Mouse (Mus musculus): Measurements from ENCODE around the gene Cbx2. TPM values are rescaled to one million over a fixed set of nuclear protein-coding genes. Genes with fewer than 3 reads are reported as not detected.
A peak's percentile ranks its signal among the peaks of the same experiment; 100 is the strongest.

The Cbx2 gene
- polyA plus RNA-seq, 1 experiment from 2014 or later: 103 TPM

DNA sequence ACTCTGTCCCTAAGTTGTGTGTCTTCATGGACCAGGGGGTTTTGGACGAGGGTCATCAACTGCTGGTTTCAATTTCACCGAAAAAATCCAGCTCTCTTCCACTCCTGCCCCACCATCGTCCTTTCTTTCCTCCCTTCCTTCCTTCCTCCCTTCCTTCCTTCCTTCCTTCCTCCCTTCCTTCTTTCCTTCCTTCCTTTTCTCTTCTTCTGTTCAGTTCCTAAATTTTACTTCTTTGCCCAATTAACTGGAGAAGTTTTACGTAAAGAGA, 20.4 kb downstream of the Cbx2 start:
- WGBS: 0% methylated on average over 4 of the region's 4 CpGs
- H3K9me3 ChIP-seq (ENCODE audit: control insufficient read depth, low read length): no peaks in the 10 kb centered on the region
- no peaks in the 10 kb centered on the region for H3K36me3 ChIP-seq (ENCODE audit: control insufficient read depth, insufficient read depth, low read length)
- no peak overlapping the region for H3K27ac ChIP-seq (ENCODE audit: low read depth, low read length)
- no peak overlapping the region for H3K9ac ChIP-seq (ENCODE audit: low read length)
- no peak for ATAC-seq (replicated peaks; ENCODE audit: low FRiP score)
- no peak for DNase-seq (ENCODE audit: low spot score)
- H3K4me3 ChIP-seq (ENCODE audit: low read depth, low read length): no peak overlapping the region
- peaks cover 45% of the 10 kb centered on the region for H3K4me1 ChIP-seq (replicated peaks; ENCODE audit: control insufficient read depth, insufficient read depth, low read length)
- H3K27me3 ChIP-seq (ENCODE audit: control insufficient read depth, insufficient read depth, low read length): peaks cover 81% of the 10 kb centered on the region
- H3K4me2 ChIP-seq (ENCODE audit: low read depth, low read length, severe bottlenecking): no peak overlapping the region

DNA sequence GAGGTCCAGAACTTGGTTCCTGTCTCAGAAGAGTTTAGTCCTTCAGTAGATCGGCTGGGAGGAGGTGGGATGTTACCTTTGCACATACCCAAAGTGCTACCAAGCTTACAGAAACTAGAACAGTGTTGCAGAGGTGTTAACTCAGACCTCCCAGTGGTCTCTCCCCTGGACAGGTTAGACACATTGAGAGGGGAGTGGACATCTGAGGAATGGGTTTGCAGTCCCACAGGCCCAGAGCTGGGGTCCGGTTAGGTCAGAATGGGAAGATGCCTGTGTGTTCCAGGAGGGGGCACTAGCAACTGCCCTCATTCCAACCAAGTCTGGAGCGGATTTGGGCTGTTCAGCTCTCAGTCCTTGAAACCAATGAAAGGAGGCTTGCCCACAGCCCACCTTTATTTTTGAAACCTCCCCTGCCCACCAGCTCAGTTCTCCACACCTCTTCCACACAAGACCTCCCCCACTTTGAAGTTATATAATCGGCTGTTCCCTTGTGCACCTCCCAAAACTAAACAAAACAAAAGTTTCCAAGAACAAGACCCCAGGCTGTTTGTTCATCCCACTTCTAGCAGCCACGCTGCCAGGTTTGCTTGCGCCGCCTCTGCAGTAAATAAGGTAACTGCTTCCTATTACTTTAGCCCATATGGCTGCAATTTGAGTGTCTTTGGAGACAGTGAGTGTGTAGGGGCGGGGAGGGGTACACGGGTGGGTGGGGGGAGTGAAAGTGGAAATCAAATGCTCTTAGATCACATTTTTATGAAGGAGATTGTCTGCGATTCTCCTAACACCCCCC, 21.2 kb downstream of the Cbx2 start:
- Histone ChIP-seq H3K9ac (ENCODE audit: low read length) (no peak overlapping the region), H3K9me3 (ENCODE audit: control insufficient read depth, low read length) (no peaks in the 10 kb centered on the region), H3K4me1 (replicated peaks; ENCODE audit: control insufficient read depth, insufficient read depth, low read length) (peaks cover 49% of the 10 kb centered on the region), H3K36me3 (ENCODE audit: control insufficient read depth, insufficient read depth, low read length) (no peaks in the 10 kb centered on the region), H3K4me2 (ENCODE audit: low read depth, low read length, severe bottlenecking) (no peak overlapping the region), H3K27ac (ENCODE audit: low read depth, low read length) (no peak overlapping the region), H3K27me3 (ENCODE audit: control insufficient read depth, insufficient read depth, low read length) (peaks cover 84% of the 10 kb centered on the region), H3K4me3 (ENCODE audit: low read depth, low read length) (no peak overlapping the region)
- DNase-seq (ENCODE audit: low spot score): peak; percentile 59
- 3% methylated on average over 10 of the region's 10 CpGs for WGBS
- no peak for ATAC-seq (replicated peaks; ENCODE audit: low FRiP score)

DNA sequence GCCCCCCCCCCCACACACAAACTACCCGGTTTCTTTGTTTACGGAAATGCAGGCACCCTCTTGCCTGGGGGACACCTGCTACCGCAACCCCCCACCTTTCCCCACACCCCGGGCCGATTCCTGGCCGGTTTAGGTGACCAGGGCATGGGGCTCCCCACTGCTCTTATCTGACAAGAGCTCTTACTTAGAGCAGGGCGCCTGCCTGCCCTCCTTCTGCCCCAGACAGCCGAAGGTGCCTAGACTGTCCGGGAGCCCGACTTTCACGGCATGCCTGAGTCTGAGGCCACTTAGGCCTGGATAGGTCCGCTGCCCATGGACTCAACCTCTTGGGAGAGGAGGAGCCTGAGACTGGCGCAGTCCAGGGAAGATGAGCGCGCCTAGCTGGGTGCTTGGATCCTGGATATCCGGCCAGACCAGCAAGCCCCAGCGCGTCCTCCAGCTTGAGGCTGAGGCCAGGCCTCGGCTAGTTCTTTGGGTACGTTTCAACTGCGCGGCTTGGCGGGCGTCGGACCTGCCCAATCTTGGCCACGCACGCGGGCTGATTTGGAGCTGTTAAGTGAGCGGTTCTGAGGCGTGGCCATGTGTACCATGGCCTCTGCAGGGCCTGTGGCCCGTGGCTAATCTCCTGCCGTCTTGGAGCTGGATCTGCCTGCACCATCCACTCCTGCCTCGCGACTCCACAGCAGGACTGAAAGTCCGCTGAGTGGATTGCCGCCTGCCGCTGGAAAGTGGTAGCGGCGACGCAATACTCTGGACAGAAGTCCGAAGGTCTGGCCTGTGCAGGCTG, 22.0 kb downstream of the Cbx2 start:
- Histone ChIP-seq H3K36me3 (ENCODE audit: control insufficient read depth, insufficient read depth, low read length) (no peaks in the 10 kb centered on the region), H3K27ac (ENCODE audit: low read depth, low read length) (no peak overlapping the region), H3K9me3 (ENCODE audit: control insufficient read depth, low read length) (no peaks in the 10 kb centered on the region), H3K9ac (ENCODE audit: low read length) (no peak overlapping the region), H3K4me3 (ENCODE audit: low read depth, low read length) (0 out of 2 replicates have a peak overlapping the region, but pooled peaks have one; percentile 2), H3K4me1 (replicated peaks; ENCODE audit: control insufficient read depth, insufficient read depth, low read length) (peaks cover 42% of the 10 kb centered on the region), H3K4me2 (ENCODE audit: low read depth, low read length, severe bottlenecking) (peak overlapping the region; percentile 26; the same call in 1 of the 2 replicates), H3K27me3 (ENCODE audit: control insufficient read depth, insufficient read depth, low read length) (peaks cover 84% of the 10 kb centered on the region)
- ATAC-seq (replicated peaks; ENCODE audit: low FRiP score) (no peak), DNase-seq (ENCODE audit: low spot score) (peak; percentile 67)
- WGBS: 1% methylated on average over 41 of the region's 41 CpGs

DNA sequence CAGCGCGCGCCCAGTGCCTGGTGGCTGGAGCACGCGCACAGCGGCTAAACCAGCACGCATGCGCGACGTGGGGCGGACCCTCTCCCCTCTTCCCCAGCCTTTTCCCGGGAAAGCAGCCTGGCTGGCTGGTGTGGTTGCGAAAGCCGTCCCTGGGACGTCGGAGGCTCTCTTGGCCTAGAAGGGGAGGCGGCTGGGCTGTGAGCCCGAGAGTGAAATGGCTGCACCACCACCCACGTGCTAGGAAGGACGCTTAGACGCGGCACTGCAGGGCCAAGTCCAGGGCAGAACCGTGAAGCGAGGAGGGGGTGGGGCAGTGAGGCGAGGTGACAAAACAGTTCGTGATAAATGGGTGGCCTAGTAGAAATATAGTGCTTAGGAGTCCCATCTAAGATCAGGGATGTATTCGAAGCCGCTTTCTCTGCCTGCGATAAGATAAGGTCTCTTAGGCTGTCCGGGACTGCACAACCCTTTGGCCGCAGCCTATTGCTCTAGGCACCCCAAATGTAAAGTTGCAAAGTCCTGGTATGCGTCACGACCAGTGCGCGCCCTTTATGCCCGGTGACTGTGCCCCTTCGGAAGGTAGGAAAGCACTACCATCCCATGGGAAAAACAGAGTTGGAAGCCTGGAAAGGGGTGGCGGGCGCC, 24.0 kb downstream of the Cbx2 start:
- H3K27me3 ChIP-seq (ENCODE audit: control insufficient read depth, insufficient read depth, low read length): peaks cover 99% of the 10 kb centered on the region
- peaks cover 36% of the 10 kb centered on the region for H3K4me1 ChIP-seq (replicated peaks; ENCODE audit: control insufficient read depth, insufficient read depth, low read length)
- ATAC-seq (replicated peaks; ENCODE audit: low FRiP score) (peak; percentile 20; the same call in 1 of the 2 replicates), DNase-seq (ENCODE audit: low spot score) (peak; percentile 84)
- no peak overlapping the region for H3K27ac ChIP-seq (ENCODE audit: low read depth, low read length)
- no peaks in the 10 kb centered on the region for H3K9me3 ChIP-seq (ENCODE audit: control insufficient read depth, low read length)
- 1% methylated on average over 39 of the region's 39 CpGs for WGBS
- peak overlapping the region; percentile 41 for H3K9ac ChIP-seq (ENCODE audit: low read length)
- peak overlapping the region; percentile 28 for H3K4me3 ChIP-seq (ENCODE audit: low read depth, low read length)
- H3K36me3 ChIP-seq (ENCODE audit: control insufficient read depth, insufficient read depth, low read length): no peaks in the 10 kb centered on the region
- peak overlapping the region; percentile 61 for H3K4me2 ChIP-seq (ENCODE audit: low read depth, low read length, severe bottlenecking)

DNA sequence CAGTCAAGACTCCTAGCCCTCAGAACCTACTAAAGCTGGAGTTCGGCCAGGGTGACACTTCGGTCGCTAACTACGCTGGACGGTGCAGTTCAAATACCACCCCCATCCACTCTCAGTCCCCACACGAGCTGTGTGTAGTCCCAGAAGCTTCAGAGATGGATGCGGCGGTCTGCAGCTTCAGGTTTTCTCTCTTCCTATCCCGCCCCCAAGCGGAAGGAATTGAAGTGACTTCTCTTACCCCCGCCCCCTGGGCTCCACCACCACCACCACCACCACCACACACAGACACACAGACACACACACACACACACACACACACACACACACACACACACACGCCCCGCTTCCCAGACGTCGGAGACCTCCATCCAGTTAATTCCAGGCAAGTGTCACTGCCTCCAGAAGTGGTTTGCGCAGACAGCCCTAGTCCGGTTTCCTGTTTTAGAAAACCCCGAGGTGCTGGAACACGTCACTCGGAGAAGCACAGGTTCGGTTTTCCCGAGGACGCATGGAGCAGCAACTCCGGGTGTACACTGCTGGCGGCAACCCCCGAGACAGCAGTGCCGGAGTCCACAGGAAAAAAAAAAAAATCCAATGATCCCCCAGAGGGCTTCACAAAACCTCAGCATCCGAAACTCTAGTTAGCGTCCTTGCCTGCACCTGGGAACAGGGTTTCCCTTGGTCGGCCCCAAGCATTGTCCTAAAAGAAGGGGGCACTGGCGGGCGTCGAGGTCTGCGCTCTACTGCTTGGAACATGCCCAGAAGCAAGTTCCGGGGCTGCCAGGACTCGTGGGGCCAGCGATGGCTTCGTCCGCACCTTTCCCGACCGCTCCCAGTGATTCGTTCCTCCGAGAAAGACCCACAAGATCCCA, 24.7 kb downstream of the Cbx2 start:
- Histone ChIP-seq H3K27me3 (ENCODE audit: control insufficient read depth, insufficient read depth, low read length) (peaks cover 99% of the 10 kb centered on the region), H3K27ac (ENCODE audit: low read depth, low read length) (no peak overlapping the region), H3K9me3 (ENCODE audit: control insufficient read depth, low read length) (no peaks in the 10 kb centered on the region), H3K36me3 (ENCODE audit: control insufficient read depth, insufficient read depth, low read length) (no peaks in the 10 kb centered on the region), H3K9ac (ENCODE audit: low read length) (no peak overlapping the region), H3K4me1 (replicated peaks; ENCODE audit: control insufficient read depth, insufficient read depth, low read length) (peaks cover 34% of the 10 kb centered on the region), H3K4me2 (ENCODE audit: low read depth, low read length, severe bottlenecking) (peak overlapping the region; percentile 61), H3K4me3 (ENCODE audit: low read depth, low read length) (peak overlapping the region; percentile 28; the same call in 1 of the 2 replicates)
- no peak for ATAC-seq (replicated peaks; ENCODE audit: low FRiP score)
- WGBS: 1% methylated on average over 43 of the region's 43 CpGs
- peak; percentile 69 for DNase-seq (ENCODE audit: low spot score)

DNA sequence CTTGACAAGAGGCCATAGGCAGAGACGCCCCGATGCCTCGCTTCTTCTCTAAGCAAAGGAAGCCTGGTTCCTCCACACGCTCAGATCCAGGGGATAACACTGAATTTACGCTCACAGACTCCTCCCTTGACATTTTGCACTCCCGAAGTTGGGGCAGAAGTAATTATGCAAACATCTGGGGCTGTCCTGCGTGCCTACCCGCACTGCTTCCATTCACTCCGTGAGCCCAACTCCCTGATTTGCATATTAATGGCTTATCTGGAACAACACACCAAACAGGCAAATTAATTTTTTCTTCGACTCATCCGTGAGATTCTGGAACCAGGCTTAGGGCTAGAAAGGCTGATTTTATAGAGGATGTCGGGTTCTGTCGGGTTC, 25.4 kb downstream of the Cbx2 start:
- H3K9ac ChIP-seq (ENCODE audit: low read length): no peak overlapping the region
- no peaks in the 10 kb centered on the region for H3K9me3 ChIP-seq (ENCODE audit: control insufficient read depth, low read length)
- WGBS: under 1% methylated on average over 13 of the region's 13 CpGs
- 0 out of 2 replicates have a peak overlapping the region, but pooled peaks have one; percentile 8 for H3K4me3 ChIP-seq (ENCODE audit: low read depth, low read length)
- H3K27me3 ChIP-seq (ENCODE audit: control insufficient read depth, insufficient read depth, low read length): peaks cover 99% of the 10 kb centered on the region
- peak overlapping the region; percentile 31; the same call in 1 of the 2 replicates for H3K4me2 ChIP-seq (ENCODE audit: low read depth, low read length, severe bottlenecking)
- no peaks in the 10 kb centered on the region for H3K36me3 ChIP-seq (ENCODE audit: control insufficient read depth, insufficient read depth, low read length)
- ATAC-seq (replicated peaks; ENCODE audit: low FRiP score) (no peak), DNase-seq (ENCODE audit: low spot score) (peak; percentile 62)
- no peak overlapping the region for H3K27ac ChIP-seq (ENCODE audit: low read depth, low read length)
- H3K4me1 ChIP-seq (replicated peaks; ENCODE audit: control insufficient read depth, insufficient read depth, low read length): peaks cover 37% of the 10 kb centered on the region

DNA sequence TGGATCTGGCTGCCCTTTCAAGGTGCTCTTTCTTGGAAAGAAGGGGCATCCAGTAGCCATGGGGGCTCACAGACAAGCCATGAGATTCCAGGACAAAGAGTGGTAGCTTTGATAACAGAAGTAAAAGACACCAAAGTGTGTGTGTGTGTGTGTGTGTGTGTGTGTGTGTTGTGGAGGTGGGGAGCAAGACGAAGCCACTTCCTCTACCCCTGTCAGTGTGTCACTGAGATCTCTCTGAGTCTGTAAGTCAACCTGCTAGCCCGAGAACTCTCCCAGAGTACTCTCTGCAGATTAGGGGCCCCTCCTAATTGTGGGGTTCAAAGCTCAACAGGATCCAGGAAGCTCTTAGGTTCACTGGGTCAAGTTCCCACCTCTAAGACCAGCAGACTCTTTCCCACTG, 27.6 kb downstream of the Cbx2 start:
- DNase-seq (ENCODE audit: low spot score) (no peak), ATAC-seq (replicated peaks; ENCODE audit: low FRiP score) (no peak)
- H3K27me3 ChIP-seq (ENCODE audit: control insufficient read depth, insufficient read depth, low read length): peaks cover 95% of the 10 kb centered on the region
- H3K27ac ChIP-seq (ENCODE audit: low read depth, low read length): no peak overlapping the region
- H3K9ac ChIP-seq (ENCODE audit: low read length): no peak overlapping the region
- H3K36me3 ChIP-seq (ENCODE audit: control insufficient read depth, insufficient read depth, low read length): no peaks in the 10 kb centered on the region
- WGBS: 0% methylated on average over 2 of the region's 2 CpGs
- H3K4me1 ChIP-seq (replicated peaks; ENCODE audit: control insufficient read depth, insufficient read depth, low read length): peaks cover 40% of the 10 kb centered on the region
- H3K4me2 ChIP-seq (ENCODE audit: low read depth, low read length, severe bottlenecking): no peak overlapping the region
- H3K4me3 ChIP-seq (ENCODE audit: low read depth, low read length): no peak overlapping the region
- H3K9me3 ChIP-seq (ENCODE audit: control insufficient read depth, low read length): no peaks in the 10 kb centered on the region

DNA sequence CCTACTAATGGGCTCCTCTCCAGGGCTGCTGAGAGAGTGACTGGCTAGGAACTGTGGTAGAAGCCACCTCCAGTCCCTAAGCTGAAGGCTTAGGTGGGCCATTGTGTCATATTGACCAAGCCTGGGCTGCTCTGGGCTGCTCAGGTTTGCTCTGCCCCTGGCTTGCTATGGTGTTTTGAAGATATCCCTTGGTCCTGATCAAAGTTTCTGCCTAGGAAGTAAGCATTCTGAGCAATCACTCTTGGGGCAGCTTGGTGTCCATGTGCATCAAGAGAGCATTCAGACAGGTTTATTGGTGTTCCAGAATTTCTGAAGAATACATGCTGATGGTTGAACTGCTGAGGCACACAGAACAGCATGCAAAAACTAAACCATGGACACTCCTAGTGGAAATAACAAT, 28.7 kb downstream of the Cbx2 start:
- H3K4me1 ChIP-seq (replicated peaks; ENCODE audit: control insufficient read depth, insufficient read depth, low read length): peaks cover 40% of the 10 kb centered on the region
- H3K9ac ChIP-seq (ENCODE audit: low read length): no peak overlapping the region
- no peak for ATAC-seq (replicated peaks; ENCODE audit: low FRiP score)
- H3K27me3 ChIP-seq (ENCODE audit: control insufficient read depth, insufficient read depth, low read length): peaks cover 90% of the 10 kb centered on the region
- H3K27ac ChIP-seq (ENCODE audit: low read depth, low read length): no peak overlapping the region
- no peak for DNase-seq (ENCODE audit: low spot score)
- H3K4me2 ChIP-seq (ENCODE audit: low read depth, low read length, severe bottlenecking): no peak overlapping the region
- no peaks in the 10 kb centered on the region for H3K9me3 ChIP-seq (ENCODE audit: control insufficient read depth, low read length)
- no peak overlapping the region for H3K4me3 ChIP-seq (ENCODE audit: low read depth, low read length)
- H3K36me3 ChIP-seq (ENCODE audit: control insufficient read depth, insufficient read depth, low read length): no peaks in the 10 kb centered on the region
